Mouse (Mus musculus): ENCODE measurements around the gene Tm9sf2.

The Tm9sf2 gene

DNA sequence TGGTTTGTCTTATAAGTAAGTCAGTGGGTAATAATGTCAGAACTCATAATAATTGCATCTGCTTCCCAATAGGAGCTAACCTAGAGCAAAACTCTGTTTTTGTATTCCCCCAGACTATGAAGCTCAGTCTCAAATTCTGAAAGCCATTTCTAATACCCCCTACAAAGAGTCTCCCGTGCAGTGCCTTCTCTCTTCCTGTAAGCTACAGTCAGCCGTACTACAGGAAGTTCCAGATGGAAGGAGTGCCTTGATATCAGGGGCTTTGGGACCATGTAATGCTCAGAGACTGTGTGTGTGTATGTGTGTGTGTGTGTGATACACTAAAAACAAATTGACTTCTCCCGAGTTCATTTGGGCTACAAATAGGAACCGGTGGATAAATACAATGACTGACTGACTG is 7.3 kb upstream of the Tm9sf2 start:
- DNase-seq (ENCODE audit: low read depth, low spot score), result no peak

DNA sequence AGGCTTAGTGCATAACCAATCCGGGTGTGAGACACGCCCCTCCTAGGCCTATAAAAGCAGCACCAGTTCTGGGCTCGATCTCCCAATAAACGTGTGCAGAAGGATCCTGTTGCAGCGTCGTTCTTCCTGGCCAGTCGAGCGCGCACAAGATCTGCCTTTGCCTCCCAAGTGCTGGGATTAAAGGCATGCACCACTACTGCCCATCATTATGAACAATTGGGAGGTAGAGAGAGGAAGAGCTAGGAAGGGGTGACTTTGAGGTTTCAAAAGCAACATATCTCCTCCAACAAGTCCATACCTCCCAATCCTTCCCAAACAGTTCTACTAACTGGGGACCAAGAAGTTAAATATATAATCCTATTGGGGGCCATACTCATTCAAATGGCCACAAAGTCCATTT is 4.9 kb upstream of the Tm9sf2 start:
- peak; percentile 28 for DNase-seq (ENCODE audit: low read depth, low spot score)

DNA sequence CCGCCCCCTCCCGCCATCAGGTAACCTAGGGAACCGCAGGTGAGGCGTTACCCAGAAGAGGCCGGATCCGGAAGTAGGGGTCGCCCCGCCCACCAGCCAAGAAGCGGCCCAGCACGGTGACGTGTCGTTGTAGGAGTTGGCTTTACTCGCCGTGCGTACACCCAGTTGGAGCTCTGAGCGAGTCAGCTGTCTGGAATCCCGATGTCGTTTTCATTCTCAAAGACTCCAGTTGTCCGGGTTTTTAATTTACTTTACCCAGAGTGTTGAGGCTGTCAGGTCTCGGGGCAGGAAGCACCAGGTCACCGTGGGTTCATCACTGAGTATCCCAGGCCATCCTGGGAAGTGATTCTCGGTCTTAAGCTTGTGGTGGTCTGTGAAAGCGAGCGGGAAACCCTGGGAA is 2.0 kb upstream of the Tm9sf2 start:
- DNase-seq (ENCODE audit: low read depth, low spot score), result peak; percentile 98

DNA sequence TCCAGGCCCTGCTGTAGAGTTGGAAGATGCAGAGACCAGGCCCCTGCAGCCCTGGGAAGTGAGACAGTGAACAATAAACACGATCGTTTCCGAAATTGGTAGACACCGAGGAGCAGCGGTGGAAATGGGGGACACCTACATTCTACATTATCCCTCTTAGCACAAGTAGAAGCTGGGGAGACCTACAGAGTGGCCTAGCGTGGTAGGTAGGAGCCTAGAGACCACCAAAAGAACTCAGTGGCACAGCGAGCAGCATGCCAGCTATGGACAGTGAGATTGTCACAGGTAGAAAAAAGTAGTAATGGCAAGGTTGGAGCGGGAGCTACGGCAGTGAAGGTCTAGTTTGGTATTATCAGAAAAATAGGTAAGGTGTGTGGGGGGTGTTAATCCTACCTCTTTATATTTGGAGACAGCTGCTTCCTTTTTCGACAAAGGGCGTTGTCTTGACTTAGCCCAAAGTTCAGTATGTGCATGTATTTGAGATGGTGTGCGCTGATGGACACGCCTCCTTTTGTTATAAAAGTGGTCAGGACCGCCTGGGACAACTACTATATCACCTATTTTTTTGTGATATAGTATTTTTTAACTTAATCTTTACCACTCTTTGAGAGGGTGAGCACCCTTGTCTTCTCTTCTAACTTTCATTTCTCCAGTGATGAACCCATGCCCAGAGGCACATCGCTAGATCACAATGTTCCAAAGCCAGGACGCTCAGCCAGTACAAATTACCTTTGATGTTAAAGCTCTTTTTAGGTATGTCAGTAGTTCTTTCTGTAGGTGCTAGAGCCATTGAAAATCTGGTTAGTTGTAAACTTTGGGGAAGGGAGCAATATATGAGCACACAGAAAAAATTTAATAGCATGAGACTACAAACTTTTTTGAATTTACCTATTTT is 1.2 kb upstream of the Tm9sf2 start:
- DNase-seq (ENCODE audit: low read depth, low spot score), result peak; percentile 32

DNA sequence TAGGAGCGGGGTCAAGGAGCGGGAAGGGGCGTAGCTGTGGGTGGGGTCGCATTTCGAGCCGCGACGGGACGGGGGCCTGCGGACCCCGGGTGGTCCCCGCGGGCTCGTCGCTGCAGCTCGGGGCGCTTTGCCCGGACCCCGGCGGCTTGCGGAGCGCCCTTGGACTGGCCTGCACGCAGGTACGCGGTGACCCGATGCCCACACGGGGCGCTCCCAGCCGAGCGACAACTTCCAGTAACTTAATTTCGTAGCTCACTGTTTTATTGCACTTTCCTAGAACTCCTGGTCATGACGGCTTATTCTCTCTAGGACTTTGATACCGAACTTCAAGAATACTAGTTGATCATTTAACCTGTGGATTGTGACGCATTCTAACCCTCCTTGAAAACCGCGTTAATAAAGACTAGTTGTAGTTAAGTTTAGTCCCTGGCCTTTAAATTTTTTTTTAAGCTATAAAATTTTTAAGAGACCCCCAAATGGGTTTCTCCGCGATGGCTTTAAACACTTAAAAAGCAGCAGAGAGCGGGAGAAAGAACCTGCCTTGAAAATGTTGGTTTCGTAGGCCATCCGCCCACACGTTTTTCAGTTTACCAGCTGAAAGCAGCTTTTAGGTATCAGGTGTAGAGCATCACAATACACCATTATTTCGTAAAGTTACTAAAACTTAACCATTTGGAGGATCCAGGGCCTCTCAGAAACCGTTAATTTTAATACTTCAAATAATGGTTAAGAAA is 810 bp downstream of the Tm9sf2 start:
- DNase-seq (ENCODE audit: low read depth, low spot score), result no peak

DNA sequence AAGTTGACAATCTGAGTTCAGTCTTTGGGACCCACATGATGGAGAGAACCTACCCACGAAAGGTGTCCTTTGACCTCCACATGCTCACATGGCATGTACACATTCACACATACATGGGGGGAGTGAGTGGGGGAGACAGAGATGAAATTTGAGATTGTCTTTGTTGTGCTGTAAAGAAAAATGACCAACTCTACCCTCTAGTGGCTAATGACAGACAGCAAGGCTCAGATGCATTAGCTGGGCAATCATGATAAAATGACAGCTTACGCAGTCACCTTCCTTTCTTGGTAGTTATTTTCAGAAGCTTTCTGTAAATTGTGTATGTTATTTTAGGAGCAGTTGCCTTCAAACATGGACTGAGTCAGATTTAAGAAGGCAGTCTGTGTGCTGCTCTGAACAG is 4.8 kb downstream of the Tm9sf2 start:
- no peak for DNase-seq (ENCODE audit: low read depth, low spot score)

DNA sequence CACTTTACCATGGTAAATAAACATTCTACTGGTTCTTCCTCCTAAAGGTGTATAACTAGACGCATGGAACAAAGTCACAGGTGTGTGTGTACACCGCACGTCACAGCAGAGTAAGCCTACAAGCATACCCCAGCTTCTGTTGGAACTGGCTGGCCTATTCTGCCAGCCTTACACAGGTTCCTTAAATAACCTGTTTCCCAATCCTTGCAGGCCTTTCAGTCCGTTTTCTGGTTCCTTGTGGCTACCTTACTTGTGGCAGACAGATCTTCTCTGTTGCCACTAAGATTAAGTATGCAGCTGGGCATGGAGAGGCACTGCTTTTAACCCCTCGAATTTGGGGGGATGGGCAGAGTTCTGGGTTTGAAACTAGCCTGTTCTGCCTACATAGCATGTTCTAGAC is 5.5 kb downstream of the Tm9sf2 start:
- DNase-seq (ENCODE audit: low read depth, low spot score), result no peak

DNA sequence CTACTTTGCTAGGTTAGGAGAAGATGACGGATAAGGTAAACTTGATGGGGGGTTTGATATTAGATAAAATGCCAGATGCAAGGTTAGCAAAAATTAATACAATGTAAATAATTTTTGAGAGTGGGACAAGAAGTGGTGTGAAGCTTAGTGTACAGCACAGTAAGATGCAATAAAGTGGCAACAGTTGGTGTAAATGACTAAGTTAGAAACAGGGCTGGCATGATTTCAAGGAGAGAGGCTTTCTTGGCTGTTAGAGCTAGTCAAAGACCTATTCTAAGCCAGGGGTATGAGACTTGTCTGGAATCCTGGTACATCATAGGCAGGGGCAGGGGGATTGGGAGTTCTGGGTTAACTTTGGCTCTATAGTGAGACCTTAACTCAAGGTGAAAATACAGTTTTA is 9.4 kb downstream of the Tm9sf2 start:
- DNase-seq (ENCODE audit: low read depth, low spot score), result no peak

DNA sequence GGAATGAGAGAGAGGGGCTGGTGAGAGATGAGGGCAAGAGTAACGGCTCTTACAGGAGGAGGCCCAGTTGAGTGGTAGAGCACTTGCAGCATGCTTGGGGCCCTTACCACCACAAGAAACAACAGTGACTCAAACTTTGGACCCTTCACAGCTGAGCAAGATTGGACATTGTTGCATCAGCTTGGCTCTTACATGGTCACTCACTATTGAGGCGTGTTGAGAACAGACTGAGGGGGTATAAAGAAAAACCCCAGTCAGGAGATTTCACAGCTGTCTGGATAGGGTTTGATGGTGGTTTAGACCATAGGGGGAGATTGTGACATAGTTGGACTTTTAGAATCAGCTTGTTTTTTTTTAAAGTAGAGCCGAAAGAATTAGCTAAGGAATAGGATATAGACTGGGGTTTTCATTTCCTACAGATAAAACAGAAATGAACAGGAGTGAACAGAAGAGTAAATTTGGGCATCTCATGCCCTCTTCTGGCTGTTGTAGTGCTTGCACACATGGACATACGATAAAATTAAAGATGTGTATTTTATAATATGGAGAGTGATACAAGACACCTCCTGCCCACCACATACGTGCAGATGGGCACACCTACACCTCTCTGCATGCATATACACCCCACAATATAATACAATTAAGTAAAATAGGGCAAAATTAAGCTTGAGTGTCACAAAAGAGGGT is 23.4 kb downstream of the Tm9sf2 start:
- no peak for DNase-seq (ENCODE audit: low read depth, low spot score)

DNA sequence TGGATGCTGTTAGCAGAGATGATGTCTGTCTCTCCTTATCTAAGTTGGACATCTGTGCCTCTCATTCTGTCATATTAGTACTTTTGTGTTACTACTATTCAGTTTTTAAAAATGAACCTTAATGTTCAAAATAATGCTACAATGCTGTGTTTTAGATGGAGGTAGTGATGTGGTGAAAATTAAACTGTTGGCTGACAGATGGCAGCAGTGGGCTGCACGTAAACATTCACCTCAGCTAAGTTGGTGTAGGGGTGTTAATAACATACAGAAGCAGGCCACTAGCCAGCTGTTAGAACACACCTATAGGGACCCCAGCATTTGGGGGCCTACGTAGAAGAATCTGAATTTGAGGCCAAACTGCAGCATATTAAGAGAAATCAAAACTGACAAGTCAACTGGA is 24.8 kb downstream of the Tm9sf2 start:
- DNase-seq (ENCODE audit: low read depth, low spot score), result no peak

DNA sequence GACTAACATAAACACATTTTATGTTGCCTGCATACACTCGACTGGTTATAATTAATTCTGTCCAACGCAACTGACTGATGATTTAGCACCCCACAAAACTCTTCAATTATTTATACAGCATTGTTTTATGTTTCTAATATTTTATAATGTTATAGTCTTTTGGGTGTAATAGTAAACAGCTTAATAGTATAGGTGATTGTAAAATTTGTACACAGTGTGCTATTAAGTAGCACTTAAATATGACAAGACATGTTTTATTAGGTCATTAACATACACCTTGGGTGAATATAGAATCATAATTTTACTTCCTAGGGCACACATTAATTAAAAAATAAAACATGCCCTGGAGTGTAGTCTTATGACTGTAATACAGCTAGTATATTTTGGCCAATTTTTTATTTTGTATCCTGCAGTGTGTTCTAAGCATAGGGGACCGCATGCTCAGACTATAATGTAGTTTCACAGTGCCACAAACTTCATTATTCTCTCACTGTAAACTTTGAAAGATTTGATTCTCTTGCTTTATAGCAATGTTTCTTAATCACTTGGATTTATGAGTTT is 29.6 kb downstream of the Tm9sf2 start:
- DNase-seq (ENCODE audit: low read depth, low spot score), result no peak

DNA sequence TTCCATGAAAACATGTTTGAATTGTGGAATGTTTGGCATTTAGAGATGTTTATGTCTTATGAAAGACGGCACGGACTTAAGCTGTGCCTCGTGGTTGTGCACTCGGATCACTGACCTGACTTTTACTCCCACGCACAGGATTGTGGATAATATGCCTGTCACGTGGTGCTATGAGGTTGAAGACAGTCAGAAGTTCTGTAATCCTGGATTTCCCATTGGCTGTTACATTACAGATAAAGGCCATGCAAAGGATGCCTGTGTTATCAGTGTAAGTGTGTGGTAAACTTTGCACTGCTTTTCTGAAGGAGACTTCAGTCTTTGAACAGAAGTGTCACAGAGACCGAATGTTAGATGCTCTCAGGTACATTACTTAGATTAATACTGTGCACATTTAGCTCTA is 30.4 kb downstream of the Tm9sf2 start:
- DNase-seq (ENCODE audit: low read depth, low spot score), result no peak

DNA sequence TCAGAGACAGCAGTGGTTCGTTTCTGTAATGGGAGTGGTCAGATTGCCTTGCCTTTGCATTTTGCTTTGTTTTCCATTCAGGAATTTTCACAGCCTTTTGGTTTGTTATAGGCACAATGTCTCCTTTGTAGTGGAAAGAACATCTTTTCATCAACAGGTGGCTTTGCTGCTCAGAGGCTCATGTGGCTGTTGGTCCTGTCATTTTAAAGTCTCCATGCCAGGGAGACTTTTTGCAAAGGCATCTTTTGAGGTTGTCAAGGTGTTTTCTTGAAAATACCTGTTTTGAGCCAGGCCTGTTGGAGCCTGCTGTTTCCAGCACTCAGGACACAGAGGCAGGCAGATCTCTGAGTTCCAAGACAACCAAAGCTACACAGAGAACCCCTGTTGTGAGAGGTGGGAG is 33.3 kb downstream of the Tm9sf2 start:
- DNase-seq (ENCODE audit: low read depth, low spot score), result peak; percentile 77

DNA sequence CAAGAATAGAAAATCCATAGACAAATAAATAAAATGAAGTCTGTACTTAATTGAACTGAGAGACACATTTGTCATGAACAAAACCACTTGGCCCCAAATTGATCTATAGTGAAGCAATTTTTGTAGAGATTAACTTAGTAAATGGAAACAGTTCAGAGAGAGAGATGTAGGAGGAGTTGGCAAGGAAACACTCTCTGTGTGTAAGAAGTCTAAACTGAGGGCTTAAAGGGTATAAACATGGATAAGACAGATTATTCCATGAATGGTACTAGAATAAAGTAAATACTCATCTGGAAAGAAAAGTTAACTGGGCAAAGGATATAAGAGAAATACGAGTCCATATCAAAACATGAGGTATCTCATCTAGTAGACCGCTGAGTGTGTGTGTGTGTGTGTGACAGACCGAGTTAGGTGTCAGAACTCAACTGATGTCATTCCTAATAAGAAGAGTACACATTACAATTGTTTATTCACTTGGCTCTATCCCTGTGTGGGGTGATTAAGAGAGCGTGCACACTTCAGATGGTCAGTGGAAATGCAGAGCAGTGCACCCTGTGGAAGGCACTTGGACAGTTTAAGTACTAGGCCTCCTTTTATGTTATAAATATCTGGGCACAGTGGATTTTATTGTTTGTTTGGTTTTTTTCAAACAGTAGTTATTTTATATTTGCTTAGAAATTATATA is 36.9 kb downstream of the Tm9sf2 start:
- DNase-seq (ENCODE audit: low read depth, low spot score), result no peak

DNA sequence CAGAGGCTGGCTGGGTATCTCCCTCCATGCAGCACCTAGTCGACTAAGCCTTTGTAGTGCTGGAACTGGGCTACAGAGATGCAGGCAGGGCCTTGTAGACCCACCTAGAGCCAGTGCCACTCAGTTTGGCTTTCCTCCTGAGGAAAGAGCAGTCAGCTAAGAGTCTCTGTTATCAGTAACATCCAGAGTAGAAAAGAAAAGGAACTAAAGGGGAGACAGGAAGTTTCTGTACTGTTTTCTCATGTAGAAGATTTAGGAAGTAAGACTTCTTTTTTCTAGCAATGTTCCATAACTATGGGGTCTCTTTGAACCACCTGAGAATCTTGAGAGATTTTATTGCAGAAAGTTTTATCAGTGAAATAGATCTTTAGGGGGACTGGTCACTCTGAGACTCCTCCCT is 38.5 kb downstream of the Tm9sf2 start:
- no peak for DNase-seq (ENCODE audit: low read depth, low spot score)

DNA sequence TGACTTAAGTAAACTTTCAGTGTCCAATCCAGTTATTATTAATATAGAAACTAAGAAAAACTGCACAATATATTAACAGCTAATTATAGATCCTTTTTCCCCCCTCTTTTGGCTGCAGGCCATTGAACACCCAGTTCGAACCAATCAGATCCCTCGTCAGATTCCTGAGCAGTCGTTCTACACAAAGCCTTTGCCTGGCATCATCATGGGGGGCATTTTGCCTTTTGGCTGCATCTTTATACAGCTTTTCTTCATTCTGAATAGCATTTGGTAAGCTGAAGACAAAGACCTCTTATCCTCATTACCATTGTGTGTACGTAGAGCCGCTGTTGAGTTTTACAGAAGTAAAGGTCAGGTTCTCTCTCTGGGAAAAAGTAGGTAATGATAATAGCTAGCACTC is 43.8 kb downstream of the Tm9sf2 start:
- DNase-seq (ENCODE audit: low read depth, low spot score), result no peak

DNA sequence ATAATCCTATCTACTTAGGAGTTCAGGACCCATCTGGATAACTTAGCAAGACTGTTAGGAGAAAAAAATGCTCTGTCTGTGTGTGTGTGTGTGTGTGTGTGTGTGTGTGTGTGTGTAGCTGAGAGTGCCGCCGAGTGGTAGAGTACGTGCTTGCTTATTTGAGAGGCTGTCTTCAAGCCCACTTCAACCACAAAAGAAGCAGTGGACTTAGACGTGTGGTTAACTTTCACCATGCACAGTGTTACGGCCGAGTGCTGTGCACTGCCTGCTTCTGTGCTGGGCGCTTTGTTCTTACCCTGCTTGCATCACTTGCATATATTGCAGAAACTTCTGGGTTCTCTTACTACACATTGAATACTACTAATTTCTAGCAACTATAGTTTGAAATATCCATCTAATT is 50.9 kb downstream of the Tm9sf2 start:
- no peak for DNase-seq (ENCODE audit: low read depth, low spot score)

DNA sequence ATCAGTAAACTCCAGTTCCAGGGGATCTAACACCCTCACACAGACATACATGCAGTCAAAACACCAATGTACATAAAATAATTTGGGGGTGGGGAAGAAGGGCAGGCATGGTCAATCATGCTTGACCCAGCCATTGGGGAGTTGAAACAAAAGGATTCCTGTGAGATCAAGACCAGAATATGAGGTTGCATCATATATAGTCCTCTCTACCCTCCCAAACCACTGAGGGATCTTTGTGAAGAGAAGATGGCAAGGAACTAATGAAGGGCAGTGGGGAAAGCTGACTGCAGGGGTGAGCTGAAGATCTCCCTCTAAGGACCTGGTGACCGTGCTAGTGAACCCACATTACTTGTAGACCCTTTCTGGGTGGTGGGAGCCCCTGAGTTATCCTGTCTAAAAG is 54.1 kb downstream of the Tm9sf2 start:
- DNase-seq (ENCODE audit: low read depth, low spot score), result no peak

DNA sequence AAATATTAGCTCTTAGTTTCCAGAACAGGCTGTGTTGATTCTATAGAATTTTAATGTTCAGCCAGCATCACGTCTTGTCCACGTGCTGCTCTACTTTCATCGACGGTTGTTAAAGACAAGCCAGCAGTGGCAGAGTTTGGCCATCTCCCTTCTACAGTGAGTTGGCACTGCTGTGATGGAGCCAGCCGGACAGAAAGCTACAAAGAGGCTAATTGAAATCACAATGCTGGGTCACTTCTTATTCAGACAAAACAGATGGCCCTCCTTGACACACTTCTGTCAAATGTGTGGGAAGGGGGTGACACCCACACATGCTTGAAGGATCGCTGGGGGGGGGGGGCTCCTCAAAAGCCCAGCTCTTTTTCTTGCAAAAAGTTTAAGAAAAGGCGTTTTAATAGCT is 62.1 kb downstream of the Tm9sf2 start:
- DNase-seq (ENCODE audit: low read depth, low spot score), result no peak

DNA sequence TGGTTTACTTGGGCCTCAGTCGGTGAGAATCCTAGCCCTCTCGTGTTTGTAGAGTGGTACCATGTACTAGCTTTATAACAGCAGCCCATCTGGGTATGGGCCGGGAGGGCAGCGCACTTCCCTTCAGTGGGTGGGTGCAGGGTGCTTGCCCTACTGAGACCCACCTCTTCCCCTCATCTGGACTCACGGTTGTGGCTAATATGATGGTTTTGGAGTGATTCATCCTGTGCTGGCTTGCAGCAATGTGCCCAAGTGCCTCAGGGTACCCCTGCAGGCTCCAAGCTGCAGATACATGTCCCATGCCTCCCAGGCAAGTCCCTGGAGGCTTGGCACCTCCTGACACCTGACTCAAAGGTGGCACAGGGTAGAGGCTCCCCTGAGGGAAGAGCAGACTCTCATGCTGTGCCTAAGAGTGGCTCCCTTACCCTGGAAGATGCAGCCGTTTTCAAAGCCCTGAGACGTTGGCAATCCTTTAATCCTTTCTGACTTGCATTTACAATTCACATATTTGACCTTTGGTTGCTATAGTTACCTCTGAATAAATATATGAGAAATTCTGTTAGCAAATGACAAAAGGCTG is 63.5 kb downstream of the Tm9sf2 start:
- no peak for DNase-seq (ENCODE audit: low read depth, low spot score)

DNA sequence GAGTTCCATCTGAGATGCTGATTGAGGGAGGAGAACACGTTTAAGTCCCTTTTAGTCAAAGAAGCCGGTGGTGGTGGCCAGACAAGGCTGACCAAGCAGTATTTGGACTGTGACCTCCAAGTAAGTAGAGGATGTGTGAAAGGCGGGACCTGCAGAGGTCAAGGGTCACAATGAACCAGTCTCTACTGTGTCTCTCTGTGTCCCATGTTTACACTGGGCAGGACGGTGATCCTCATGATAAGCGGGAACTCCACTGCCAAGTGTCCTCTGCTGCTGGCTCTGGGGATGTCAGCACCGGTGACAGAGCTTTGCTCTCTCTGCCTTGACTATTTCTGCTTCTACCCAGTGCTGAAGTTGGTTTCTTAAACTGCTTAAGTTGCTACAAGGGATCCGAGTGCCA is 64.2 kb downstream of the Tm9sf2 start:
- DNase-seq (ENCODE audit: low read depth, low spot score), result no peak
